Mouse (Mus musculus) bone marrow, adult 2 months (tissue): Measurements from ENCODE around the gene N4bp2l2. TPM values are rescaled to one million over a fixed set of nuclear protein-coding genes. Genes with fewer than 3 reads are reported as not detected.
"Not testable (repeated sequence)": the region's sequence is repeated elsewhere in the genome, so short reads cannot be mapped to it uniquely, and the experiment has no call there.

Source experiments
- H3K27ac ChIP-seq: fragments of 200-500 bp; 2 replicates; pipeline ENCODE4 v1.5.1; 2012; ENCODE audit warnings: low read depth, mild to moderate bottlenecking, control low read depth, inconsistent platforms, low read length; ENCODE audit not compliant: control insufficient read depth, poor library complexity, insufficient read depth
- H3K4me1 ChIP-seq: fragments of 200-500 bp; 2 replicates; pipeline ENCODE4 v1.6.1; 2011; ENCODE audit warnings: low read length; ENCODE audit not compliant: control insufficient read depth, insufficient read depth
- H3K4me3 ChIP-seq: fragments of 200-500 bp; replicated peaks from 2 replicates; pipeline ENCODE3; 2011; ENCODE audit warnings: mild to moderate bottlenecking, low read depth, low read length, control low read depth; ENCODE audit not compliant: control insufficient read depth
- CTCF ChIP-seq: fragments of 200-500 bp; IDR thresholded peaks from 2 replicates; pipeline ENCODE4 v1.5.1; 2011; ENCODE audit warnings: low read length, control low read depth; ENCODE audit not compliant: control insufficient read depth, insufficient read depth
- POLR2A ChIP-seq: fragments of 200-500 bp; IDR thresholded peaks from 2 replicates; pipeline ENCODE4 v1.6.1; 2011; ENCODE audit warnings: low read depth, mild to moderate bottlenecking, control low read depth, low read length, borderline replicate concordance; ENCODE audit not compliant: control insufficient read depth
- WGBS: fragments of 180-500 bp; shearing (Covaris S2); methylation state at CpG from one replicate; pipeline ENCODE4 v1.1.7; 2018; 5-methylcytosine and 5-hydroxymethylcytosine counted together
- polyA plus RNA-seq: library from polyadenylated mRNA; stranded (reverse); fragments of >200 nt; gene quantifications from 2 replicates; pipeline ENCODE4 v1.2.4, GENCODE M21; 2011; ENCODE audit warnings: low replicate concordance; ENCODE audit not compliant: missing spikeins, insufficient read depth, insufficient read length

N4bp2l2 gene
- polyA plus RNA-seq = 25.2 and 75.3 TPM in 2 replicates

DNA sequence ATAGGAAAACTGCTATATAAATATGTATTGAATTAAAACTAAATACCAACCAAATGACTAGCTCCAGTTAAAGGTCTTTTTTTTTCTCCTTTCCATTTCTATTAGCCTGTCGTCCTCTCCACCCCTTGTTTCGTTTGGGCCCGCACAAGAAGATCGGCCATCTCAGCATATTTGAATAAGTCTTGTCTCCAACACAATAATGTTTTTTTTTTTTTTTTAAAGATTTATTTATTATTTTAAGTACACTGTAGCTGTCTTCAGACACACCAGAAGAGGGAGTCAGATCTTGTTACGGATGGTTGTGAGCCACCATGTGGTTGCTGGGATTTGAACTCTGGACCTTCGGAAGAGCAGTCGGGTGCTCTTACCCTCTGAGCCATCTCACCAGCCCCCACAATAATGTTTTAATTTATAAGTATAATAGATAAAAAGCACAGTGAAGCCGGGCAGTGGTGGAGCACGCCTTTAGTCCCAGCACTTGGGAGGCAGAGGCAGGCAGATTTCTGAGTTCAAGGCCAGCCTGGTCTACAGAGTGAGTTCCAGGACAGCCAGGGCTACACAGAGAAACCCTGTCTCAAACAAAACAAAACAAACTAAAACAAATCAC is at the start of gene N4bp2l2:
TSS of gene N4bp2l2 (minus strand) at position 51 of the 607 bp plus-strand sequence.
- Histone ChIP-seq H3K4me3 (peak within 1 kb of the TSS; percentile 76), H3K27ac (peak within 1 kb of the TSS; percentile 89)
- 85% methylated on average over 9 of the region's 9 CpGs for WGBS
- not testable (repeated sequence) for H3K4me1 ChIP-seq

DNA sequence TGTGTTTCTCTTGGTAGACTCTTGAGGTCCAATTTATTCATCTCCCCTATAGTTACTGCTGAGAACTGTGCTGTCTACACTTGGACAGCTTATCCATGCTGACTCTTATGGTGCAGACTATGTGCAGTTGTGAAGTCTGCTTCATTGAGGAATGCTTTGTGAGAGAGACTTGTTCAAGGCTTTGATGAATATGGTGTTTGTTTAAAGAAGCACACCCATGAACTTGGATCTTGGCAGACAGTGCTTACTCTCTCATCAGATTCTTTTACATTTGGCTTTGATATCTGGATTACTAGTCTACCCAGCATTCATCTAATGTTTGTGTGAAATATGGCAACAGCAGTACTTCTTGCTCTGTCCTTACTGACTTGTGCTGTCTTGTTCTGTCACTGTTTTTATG is 47.4 kb upstream of the N4bp2l2 start:
- H3K27ac ChIP-seq = no peak overlapping the region
- TF ChIP-seq POLR2A (no peak), CTCF (no peak)

DNA sequence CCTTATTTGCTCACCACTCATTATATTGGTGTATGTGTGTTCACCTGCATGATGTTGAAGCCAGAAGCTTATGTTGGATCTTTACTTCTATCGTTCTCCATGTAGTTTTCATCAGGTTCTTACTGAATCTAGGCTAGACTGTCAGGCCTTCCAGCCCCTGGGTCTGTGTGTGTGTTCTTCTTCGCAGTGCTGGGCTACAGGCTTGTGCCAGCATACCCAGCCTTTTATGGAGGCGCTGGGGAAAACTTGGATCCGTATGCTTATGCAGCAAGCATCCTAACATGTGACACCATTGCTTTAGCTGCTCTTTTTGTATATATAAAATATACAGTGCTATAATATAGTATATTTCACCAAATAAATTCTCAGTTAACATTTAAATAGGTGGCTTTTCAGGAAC is 45.5 kb upstream of the N4bp2l2 start:
- no peaks in the 10 kb centered on the region for H3K4me1 ChIP-seq
- no peak for TF ChIP-seq CTCF
- no peak for TF ChIP-seq POLR2A
- 89% methylated on average over 4 of the region's 4 CpGs for WGBS
- no peak overlapping the region for H3K4me3 ChIP-seq
- no peak overlapping the region for H3K27ac ChIP-seq

More for the DNA sequence above, 47.4 kb upstream of the N4bp2l2 start:
- Histone ChIP-seq H3K4me3 (no peak overlapping the region), H3K4me1 (no peaks in the 10 kb centered on the region)

DNA sequence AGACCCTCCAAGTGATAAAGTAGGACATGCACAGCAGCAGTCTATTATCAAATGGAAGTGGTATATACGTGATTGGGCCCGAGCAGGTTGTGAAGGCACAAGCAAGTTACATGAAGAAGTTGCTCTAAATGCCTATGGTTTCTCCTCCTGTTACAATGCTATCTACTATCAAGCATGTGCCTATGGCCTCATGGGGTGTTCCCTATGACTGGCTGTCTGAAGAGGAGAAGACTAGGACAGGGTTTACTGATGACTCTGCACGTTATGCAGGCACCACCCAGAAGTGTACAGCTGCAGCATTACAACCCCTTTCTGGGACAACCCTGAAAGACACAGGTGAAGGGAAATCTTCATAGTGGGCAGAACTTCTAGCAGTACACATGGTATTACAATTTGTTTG is 41.2 kb upstream of the N4bp2l2 start:
- not testable (repeated sequence) for H3K27ac ChIP-seq, H3K4me1 ChIP-seq, H3K4me3 ChIP-seq
- 75% methylated on average over 3 of the region's 3 CpGs for WGBS

DNA sequence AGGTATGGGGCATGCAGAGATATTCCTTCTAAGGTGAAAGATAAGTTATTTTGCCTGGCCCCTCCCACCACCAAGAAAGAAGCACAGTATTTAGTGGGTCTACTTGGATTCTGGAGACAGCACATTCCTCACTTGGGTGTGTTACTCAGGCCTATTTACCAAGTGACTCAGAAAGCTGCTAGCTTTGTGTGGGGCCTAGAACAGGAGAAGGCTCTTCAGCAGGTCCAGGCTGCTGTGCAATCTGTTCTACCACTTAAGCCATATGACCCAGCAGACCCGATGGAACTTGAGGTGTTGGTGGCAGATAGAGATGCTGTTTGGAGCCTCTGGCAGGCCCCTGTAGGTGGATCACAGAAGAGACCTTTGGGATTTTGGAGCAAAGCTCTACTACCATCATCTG is 40.7 kb upstream of the N4bp2l2 start:
- H3K4me3 ChIP-seq, H3K27ac ChIP-seq, H3K4me1 ChIP-seq: not testable (repeated sequence)
- WGBS = 85% methylated on average over 1 of the region's 1 CpGs

DNA sequence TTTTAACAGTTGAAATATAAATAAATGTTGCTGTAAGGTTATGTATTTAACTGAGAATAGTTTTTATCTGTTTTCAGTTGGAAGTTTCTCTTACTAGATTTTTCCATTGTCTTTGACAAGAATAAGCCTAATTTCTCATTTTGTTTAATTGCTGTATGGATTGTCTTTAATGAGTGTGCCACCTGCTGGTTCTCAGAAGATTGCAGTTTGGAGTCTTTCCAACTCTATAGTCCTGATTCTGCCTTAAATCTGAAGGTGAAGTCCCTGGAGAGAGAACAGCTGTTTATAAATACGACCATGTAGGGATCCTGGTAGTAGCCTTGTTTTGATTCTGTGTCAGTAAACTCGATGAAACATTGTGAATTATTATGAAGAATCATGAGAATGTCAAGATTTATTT is 36.7 kb upstream of the N4bp2l2 start:
- 27% methylated on average over 2 of the region's 2 CpGs for WGBS
- TF ChIP-seq CTCF (no peak), POLR2A (no peak)
- H3K27ac ChIP-seq = no peak overlapping the region
- no peak overlapping the region for H3K4me3 ChIP-seq
- H3K4me1 ChIP-seq = no peaks in the 10 kb centered on the region

DNA sequence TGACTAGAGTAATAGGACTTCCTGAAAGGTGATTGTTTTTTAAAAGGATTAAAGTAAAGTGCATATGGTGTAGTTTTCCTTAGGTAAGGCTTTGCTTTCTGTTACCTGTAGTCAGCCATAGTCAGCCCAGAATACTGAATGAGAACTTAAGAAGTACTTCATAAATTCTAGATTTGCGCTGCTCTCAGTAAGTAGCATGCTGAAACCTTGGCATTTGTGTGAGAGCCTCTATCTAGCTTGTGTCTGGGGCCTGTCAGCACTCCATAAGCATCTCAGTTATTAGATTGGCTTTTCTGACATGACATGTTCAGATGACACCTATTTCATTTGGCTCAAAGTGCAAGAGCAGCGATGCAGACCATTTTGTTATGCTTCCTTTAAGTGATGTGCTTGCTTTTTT is 27.3 kb upstream of the N4bp2l2 start:
- Histone ChIP-seq H3K4me3 (no peak overlapping the region), H3K27ac (no peak overlapping the region), H3K4me1 (no peaks in the 10 kb centered on the region)
- 91% methylated on average over 2 of the region's 2 CpGs for WGBS
- no peak for TF ChIP-seq POLR2A
- no peak for TF ChIP-seq CTCF

DNA sequence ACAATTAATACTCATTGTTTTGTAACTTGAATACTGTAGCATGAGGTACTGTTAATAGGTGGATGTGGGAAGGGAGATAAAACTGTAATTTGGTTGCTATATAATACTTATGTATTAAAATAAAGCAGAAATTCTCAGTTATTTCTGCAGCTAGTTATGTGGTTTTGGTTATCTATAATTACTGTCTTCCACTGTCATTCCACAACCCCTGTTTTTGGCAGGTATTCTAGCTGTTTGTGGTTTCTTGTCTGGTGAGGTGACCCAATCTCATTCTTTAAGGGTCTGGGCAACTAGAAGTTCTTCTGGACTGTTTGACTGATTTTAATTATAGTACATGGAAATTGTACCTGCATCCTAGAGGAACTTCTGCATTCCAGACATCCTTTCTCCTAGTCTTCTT is 24.7 kb upstream of the N4bp2l2 start:
- H3K27ac ChIP-seq = no peak overlapping the region
- TF ChIP-seq POLR2A = no peak
- no peak for TF ChIP-seq CTCF
- no peaks in the 10 kb centered on the region; the same call in 1 of the 2 replicates for H3K4me1 ChIP-seq
- no peak overlapping the region for H3K4me3 ChIP-seq

DNA sequence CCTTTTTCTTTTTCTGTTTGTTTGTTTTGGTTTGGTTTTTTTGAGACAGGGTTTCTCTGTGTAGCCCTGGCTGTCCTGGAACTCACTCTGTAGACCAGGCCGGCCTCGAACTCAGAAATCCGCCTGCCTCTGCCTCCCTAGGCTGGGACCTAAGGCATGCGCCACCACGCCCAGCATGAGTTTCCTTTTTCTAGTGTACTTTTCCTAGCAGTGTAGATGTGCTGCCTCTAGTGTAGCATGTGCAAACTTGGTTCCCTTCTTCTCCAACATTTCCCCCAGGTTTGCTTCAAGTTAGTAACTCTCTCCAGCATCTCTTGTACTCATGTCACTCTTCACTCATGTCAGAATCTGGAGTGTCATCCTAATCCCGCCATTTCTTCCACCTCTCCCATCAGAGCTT is 16.9 kb upstream of the N4bp2l2 start:
- H3K4me3 ChIP-seq, H3K27ac ChIP-seq, H3K4me1 ChIP-seq: not testable (repeated sequence)
- 92% methylated on average over 6 of the region's 6 CpGs for WGBS

DNA sequence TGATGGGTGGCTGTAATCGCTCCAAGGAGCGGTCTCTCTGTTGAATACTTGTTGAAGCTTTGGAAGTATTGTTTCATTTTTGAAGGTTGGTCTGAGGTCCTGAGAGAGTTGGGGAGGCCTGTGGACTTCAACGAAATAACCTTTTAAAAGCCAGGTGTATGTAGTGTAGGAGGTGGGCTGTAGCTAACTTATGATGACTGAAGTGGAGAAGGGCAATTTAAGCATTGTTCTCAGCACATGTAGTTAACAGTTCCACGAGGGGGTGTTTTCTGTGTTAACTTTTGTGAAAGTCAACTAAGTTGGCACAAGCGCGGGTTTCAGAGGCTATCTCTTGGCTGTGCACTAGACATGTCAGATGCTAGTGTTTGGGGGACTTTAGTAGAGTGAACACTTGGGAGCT is 8.9 kb upstream of the N4bp2l2 start:
- H3K4me3 ChIP-seq = peak overlapping the region; percentile 21
- WGBS = 33% methylated on average over 6 of the region's 6 CpGs
- no peak overlapping the region for H3K27ac ChIP-seq
- no peak for TF ChIP-seq POLR2A
- TF ChIP-seq CTCF = no peak
- no peaks in the 10 kb centered on the region for H3K4me1 ChIP-seq
